Mouse (Mus musculus): ENCODE data around the gene Phactr2. TPM values are rescaled to one million over a fixed set of nuclear protein-coding genes. Genes with fewer than 3 reads are reported as not detected.
A peak's percentile ranks its signal among the peaks of the same experiment; 100 is the strongest.
"Not testable (repeated sequence)": the region's sequence is repeated elsewhere in the genome, so short reads cannot be mapped to it uniquely, and the experiment has no call there.

Phactr2 gene
- polyA plus RNA-seq, 1 experiment from 2014 or later: 10.0 TPM

GRCm38 (mm10) chr10:13489671-13490070 is 15.5 kb upstream of the Phactr2 start:
- no peak for ATAC-seq
- H3K27me3 ChIP-seq (replicated peaks; ENCODE audit: control insufficient read depth, insufficient read depth, low read length): no peaks in the 10 kb centered on the region
- H3K9ac ChIP-seq (ENCODE audit: low read depth, low read length): no peak overlapping the region
- H3K27ac ChIP-seq (ENCODE audit: low read length): no peak overlapping the region
- H3K4me1 ChIP-seq (ENCODE audit: control insufficient read depth, insufficient read depth, low read length): no peaks in the 10 kb centered on the region
- 78% methylated on average over 6 of the region's 6 CpGs for WGBS
- H3K4me3 ChIP-seq (ENCODE audit: low read length): no peak overlapping the region
- H3K4me2 ChIP-seq (ENCODE audit: low read depth, low read length): no peak overlapping the region
- H3K36me3 ChIP-seq (ENCODE audit: control insufficient read depth, insufficient read depth, low read length): no peaks in the 10 kb centered on the region
- no peaks in the 10 kb centered on the region for H3K9me3 ChIP-seq (ENCODE audit: control insufficient read depth, low read length)

DNA sequence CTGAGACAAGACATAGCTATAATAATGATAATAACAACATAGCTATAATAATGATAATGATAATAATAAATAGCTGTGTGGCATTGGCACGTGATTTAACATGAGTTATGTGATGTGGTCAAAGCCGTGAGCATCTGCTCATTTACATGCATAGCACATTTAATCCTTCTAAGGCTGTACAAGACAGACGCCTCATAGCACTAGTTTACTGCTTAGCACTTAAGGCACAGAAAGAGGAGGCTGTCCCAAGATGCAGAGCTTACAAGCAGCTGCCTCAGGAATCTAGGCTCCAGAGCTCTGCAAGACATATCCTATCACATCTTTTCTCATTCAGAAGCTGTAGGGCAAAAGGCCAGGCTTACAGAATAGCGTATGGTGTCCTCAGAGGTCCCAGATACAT is 11.7 kb upstream of the Phactr2 start:
- 71% methylated on average over 4 of the region's 4 CpGs for WGBS
- no peak for ATAC-seq
- H3K4me3 ChIP-seq (ENCODE audit: low read length): no peak overlapping the region

GRCm38 (mm10) chr10:13479341-13479740 is 5.1 kb upstream of the Phactr2 start:
- no peak for ATAC-seq
- H3K4me1 ChIP-seq (ENCODE audit: control insufficient read depth, insufficient read depth, low read length): peaks cover 9% of the 10 kb centered on the region
- WGBS: 78% methylated on average over 6 of the region's 6 CpGs

More for the DNA sequence above, 11.7 kb upstream of the Phactr2 start:
- Histone ChIP-seq H3K36me3 (ENCODE audit: control insufficient read depth, insufficient read depth, low read length) (no peaks in the 10 kb centered on the region), H3K4me1 (ENCODE audit: control insufficient read depth, insufficient read depth, low read length) (no peaks in the 10 kb centered on the region), H3K9ac (ENCODE audit: low read depth, low read length) (no peak overlapping the region), H3K9me3 (ENCODE audit: control insufficient read depth, low read length) (no peaks in the 10 kb centered on the region), H3K27me3 (replicated peaks; ENCODE audit: control insufficient read depth, insufficient read depth, low read length) (no peaks in the 10 kb centered on the region), H3K4me2 (ENCODE audit: low read depth, low read length) (no peak overlapping the region), H3K27ac (ENCODE audit: low read length) (no peak overlapping the region)

DNA sequence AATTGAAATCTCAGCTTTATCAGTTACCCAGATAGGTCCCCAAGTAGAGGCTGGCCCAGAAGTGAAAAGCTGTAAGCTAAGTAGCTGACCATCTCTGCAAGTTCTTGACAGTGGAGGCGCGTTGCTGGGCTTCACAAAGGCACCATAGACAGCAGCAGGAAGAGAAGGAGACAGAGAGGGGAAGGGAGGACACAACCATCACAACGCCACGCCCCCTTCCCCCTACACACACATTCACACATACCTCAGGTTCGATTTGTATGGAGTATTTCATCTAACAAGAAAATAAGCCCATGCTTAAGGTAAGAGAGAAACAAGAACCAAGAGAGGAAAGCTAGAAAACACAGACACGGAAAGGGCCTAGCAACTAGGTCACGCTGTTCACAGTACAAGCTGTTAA is 909 bp upstream of the Phactr2 start:
- Histone ChIP-seq H3K9me3 (ENCODE audit: control insufficient read depth, low read length) (no peaks in the 10 kb centered on the region), H3K9ac (ENCODE audit: low read depth, low read length) (peak overlapping the region; percentile 85; the same call in 1 of the 2 replicates), H3K36me3 (ENCODE audit: control insufficient read depth, insufficient read depth, low read length) (no peaks in the 10 kb centered on the region), H3K4me2 (ENCODE audit: low read depth, low read length) (peak overlapping the region; percentile 99), H3K27me3 (replicated peaks; ENCODE audit: control insufficient read depth, insufficient read depth, low read length) (peaks cover 2% of the 10 kb centered on the region; the same call in 1 of the 2 replicates), H3K4me1 (ENCODE audit: control insufficient read depth, insufficient read depth, low read length) (peaks cover 17% of the 10 kb centered on the region), H3K4me3 (ENCODE audit: low read length) (peak overlapping the region; percentile 80; the same call in 1 of the 2 replicates), H3K27ac (ENCODE audit: low read length) (no peak overlapping the region)
- 34% methylated on average over 7 of the region's 7 CpGs for WGBS
- no peak for ATAC-seq

More at GRCm38 (mm10) chr10:13479341-13479740, 5.1 kb upstream of the Phactr2 start:
- Histone ChIP-seq H3K27ac (ENCODE audit: low read length) (no peak overlapping the region), H3K4me2 (ENCODE audit: low read depth, low read length) (no peak overlapping the region), H3K4me3 (ENCODE audit: low read length) (no peak overlapping the region), H3K36me3 (ENCODE audit: control insufficient read depth, insufficient read depth, low read length) (no peaks in the 10 kb centered on the region), H3K9ac (ENCODE audit: low read depth, low read length) (no peak overlapping the region), H3K27me3 (replicated peaks; ENCODE audit: control insufficient read depth, insufficient read depth, low read length) (no peaks in the 10 kb centered on the region), H3K9me3 (ENCODE audit: control insufficient read depth, low read length) (no peaks in the 10 kb centered on the region)

DNA sequence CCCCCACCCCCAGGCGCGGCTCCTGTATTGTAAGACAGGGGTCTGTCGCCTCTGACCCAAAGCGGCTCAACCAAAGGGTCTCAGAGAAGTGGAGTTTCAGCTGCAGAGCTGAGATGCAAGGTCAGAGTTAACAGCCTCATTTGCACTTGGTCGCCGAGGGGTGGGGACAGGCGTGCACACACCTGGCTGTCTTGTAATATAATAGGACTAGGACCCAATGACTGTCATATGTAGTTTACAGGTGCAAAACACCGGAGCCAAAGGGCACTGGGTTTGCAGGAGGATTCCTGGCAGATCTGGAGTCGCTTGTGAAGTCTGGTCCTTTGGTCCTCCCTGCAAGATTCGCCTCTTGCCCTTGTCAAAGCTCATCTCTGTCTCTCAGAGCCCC is 350 bp upstream of the Phactr2 start:
- Histone ChIP-seq H3K27me3 (replicated peaks; ENCODE audit: control insufficient read depth, insufficient read depth, low read length) (peaks cover 2% of the 10 kb centered on the region; the same call in 1 of the 2 replicates), H3K4me2 (ENCODE audit: low read depth, low read length) (peak overlapping the region; percentile 99), H3K4me1 (ENCODE audit: control insufficient read depth, insufficient read depth, low read length) (peaks cover 17% of the 10 kb centered on the region), H3K36me3 (ENCODE audit: control insufficient read depth, insufficient read depth, low read length) (no peaks in the 10 kb centered on the region), H3K27ac (ENCODE audit: low read length) (peak overlapping the region; percentile 70), H3K4me3 (ENCODE audit: low read length) (peak overlapping the region; percentile 80), H3K9ac (ENCODE audit: low read depth, low read length) (peak overlapping the region; percentile 85), H3K9me3 (ENCODE audit: control insufficient read depth, low read length) (no peaks in the 10 kb centered on the region)
- 4% methylated on average over 10 of the region's 10 CpGs for WGBS
- ATAC-seq: peak; percentile 84

DNA sequence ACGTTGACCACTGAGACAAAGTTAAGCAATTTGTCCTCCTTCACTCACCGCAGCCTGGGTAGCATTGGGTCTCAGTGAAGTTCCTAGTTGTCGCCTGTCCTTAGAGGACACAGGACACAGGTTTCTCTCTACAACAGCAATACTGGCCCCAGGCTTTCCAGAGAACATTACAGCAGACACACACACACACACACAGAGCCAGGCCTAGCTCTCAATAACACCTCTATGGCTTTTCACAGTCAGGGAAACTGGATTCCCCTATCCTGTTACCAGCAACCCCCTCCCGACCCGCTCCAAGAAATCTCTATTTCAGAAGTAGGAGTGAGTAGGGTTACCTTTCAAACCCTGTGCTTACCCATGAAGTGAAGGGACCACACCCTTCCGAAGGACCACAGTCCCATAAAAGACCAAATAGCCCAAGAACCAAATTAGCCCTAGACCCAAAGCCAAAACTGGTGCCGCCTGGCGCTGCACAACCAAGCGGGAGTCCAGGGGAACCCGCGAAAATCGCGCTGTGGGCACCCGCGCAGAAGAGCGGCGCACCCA is 852 bp downstream of the Phactr2 start:
- H3K4me2 ChIP-seq (ENCODE audit: low read depth, low read length): peak overlapping the region; percentile 99
- H3K9me3 ChIP-seq (ENCODE audit: control insufficient read depth, low read length): no peaks in the 10 kb centered on the region
- no peak overlapping the region for H3K27ac ChIP-seq (ENCODE audit: low read length)
- peak; percentile 10 for ATAC-seq
- H3K4me1 ChIP-seq (ENCODE audit: control insufficient read depth, insufficient read depth, low read length): peaks cover 17% of the 10 kb centered on the region
- H3K4me3 ChIP-seq (ENCODE audit: low read length): peak overlapping the region; percentile 80
- peak overlapping the region; percentile 85 for H3K9ac ChIP-seq (ENCODE audit: low read depth, low read length)
- WGBS: 13% methylated on average over 17 of the region's 17 CpGs
- H3K36me3 ChIP-seq (ENCODE audit: control insufficient read depth, insufficient read depth, low read length): no peaks in the 10 kb centered on the region
- H3K27me3 ChIP-seq (replicated peaks; ENCODE audit: control insufficient read depth, insufficient read depth, low read length): peaks cover 2% of the 10 kb centered on the region; the same call in 1 of the 2 replicates

DNA sequence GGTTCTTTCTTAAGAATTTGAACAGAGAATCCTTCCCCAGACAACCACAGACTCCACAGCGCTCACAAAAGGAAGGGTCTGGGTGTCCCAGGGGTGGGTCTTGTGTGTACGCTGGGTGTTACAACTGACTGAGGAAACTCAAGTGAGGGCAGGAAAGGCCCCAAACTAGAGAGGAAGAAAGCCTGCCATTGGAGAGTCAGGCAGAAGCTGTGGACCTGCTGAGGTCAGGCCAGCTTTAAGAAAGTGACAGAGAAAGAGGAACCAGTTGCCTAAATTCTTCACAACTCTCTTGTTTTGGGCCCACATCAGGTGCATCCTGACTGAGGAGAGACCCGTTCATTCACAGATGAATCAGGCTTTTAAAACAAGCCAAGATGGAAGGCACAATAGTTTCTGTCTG is 4.0 kb downstream of the Phactr2 start:
- 80% methylated on average over 3 of the region's 3 CpGs for WGBS
- no peaks in the 10 kb centered on the region for H3K36me3 ChIP-seq (ENCODE audit: control insufficient read depth, insufficient read depth, low read length)
- H3K9ac ChIP-seq (ENCODE audit: low read depth, low read length): no peak overlapping the region
- H3K27ac ChIP-seq (ENCODE audit: low read length): no peak overlapping the region
- peaks cover 16% of the 10 kb centered on the region for H3K4me1 ChIP-seq (ENCODE audit: control insufficient read depth, insufficient read depth, low read length)
- no peaks in the 10 kb centered on the region for H3K9me3 ChIP-seq (ENCODE audit: control insufficient read depth, low read length)
- H3K4me3 ChIP-seq (ENCODE audit: low read length): no peak overlapping the region
- no peak for ATAC-seq
- H3K4me2 ChIP-seq (ENCODE audit: low read depth, low read length): no peak overlapping the region
- H3K27me3 ChIP-seq (replicated peaks; ENCODE audit: control insufficient read depth, insufficient read depth, low read length): peaks cover 2% of the 10 kb centered on the region; the same call in 1 of the 2 replicates

GRCm38 (mm10) chr10:13468025-13468529 is 6.1 kb downstream of the Phactr2 start:
- not testable (repeated sequence) for H3K4me3 ChIP-seq (ENCODE audit: low read length); ATAC-seq; H3K36me3 ChIP-seq (ENCODE audit: control insufficient read depth, insufficient read depth, low read length); H3K4me1 ChIP-seq (ENCODE audit: control insufficient read depth, insufficient read depth, low read length); H3K4me2 ChIP-seq (ENCODE audit: low read depth, low read length); H3K27ac ChIP-seq (ENCODE audit: low read length); H3K27me3 ChIP-seq (replicated peaks; ENCODE audit: control insufficient read depth, insufficient read depth, low read length); H3K9me3 ChIP-seq (ENCODE audit: control insufficient read depth, low read length); H3K9ac ChIP-seq (ENCODE audit: low read depth, low read length)
- 76% methylated on average over 6 of the region's 6 CpGs for WGBS

GRCm38 (mm10) chr10:13466925-13467324 is 7.3 kb downstream of the Phactr2 start:
- H3K9ac ChIP-seq (ENCODE audit: low read depth, low read length): no peak overlapping the region
- H3K27me3 ChIP-seq (replicated peaks; ENCODE audit: control insufficient read depth, insufficient read depth, low read length): no peaks in the 10 kb centered on the region
- no peak overlapping the region for H3K4me3 ChIP-seq (ENCODE audit: low read length)
- no peaks in the 10 kb centered on the region for H3K4me1 ChIP-seq (ENCODE audit: control insufficient read depth, insufficient read depth, low read length)
- no peaks in the 10 kb centered on the region for H3K9me3 ChIP-seq (ENCODE audit: control insufficient read depth, low read length)
- H3K27ac ChIP-seq (ENCODE audit: low read length): no peak overlapping the region
- WGBS: 62% methylated on average over 5 of the region's 5 CpGs
- peak; percentile 90 for ATAC-seq
- no peak overlapping the region for H3K4me2 ChIP-seq (ENCODE audit: low read depth, low read length)
- H3K36me3 ChIP-seq (ENCODE audit: control insufficient read depth, insufficient read depth, low read length): no peaks in the 10 kb centered on the region

DNA sequence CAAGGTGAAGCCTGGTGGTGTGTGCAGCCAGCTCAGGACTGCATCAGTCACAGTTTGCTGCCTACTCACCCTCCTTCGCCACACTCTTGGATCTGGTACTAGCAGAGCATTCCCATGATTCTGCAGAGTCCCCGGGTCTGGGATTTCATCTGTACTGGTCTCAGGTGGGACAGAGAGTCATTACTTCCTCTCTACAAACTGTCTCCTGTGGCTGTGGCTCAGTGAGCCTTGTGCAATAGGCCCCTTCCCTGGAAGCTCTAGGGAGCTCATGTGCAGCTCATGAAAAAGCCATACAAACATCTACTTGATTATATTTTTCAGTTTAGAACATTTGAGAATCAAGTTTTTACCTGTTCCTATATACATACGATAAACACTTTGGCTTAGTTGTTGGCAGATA is 9.9 kb downstream of the Phactr2 start:
- WGBS: 79% methylated on average over 3 of the region's 3 CpGs
- not testable (repeated sequence) for H3K4me1 ChIP-seq (ENCODE audit: control insufficient read depth, insufficient read depth, low read length); H3K36me3 ChIP-seq (ENCODE audit: control insufficient read depth, insufficient read depth, low read length); ATAC-seq; H3K27ac ChIP-seq (ENCODE audit: low read length); H3K9ac ChIP-seq (ENCODE audit: low read depth, low read length); H3K4me3 ChIP-seq (ENCODE audit: low read length); H3K4me2 ChIP-seq (ENCODE audit: low read depth, low read length); H3K9me3 ChIP-seq (ENCODE audit: control insufficient read depth, low read length); H3K27me3 ChIP-seq (replicated peaks; ENCODE audit: control insufficient read depth, insufficient read depth, low read length)

Data from intestine, embryonic 16.5 days (tissue).